Mouse (Mus musculus) naive thymus-derived CD4-positive, alpha-beta T cell, adult 5 months (primary cell): ENCODE results near the gene Cldn19. TPM values are rescaled to one million over a fixed set of nuclear protein-coding genes. Genes with fewer than 3 reads are reported as not detected.

ENCODE experiments used
- polyA plus RNA-seq: library from polyadenylated mRNA; unstranded; fragments of 100-300 nt; shearing (Covaris generic); gene quantifications from one replicate; pipeline ENCODE4 v1.2.1, GENCODE M21; 2017

Gene Cldn19
- polyA plus RNA-seq = not detected

GRCm38 (mm10) chr4:119255351-119255750 is at the start of gene Cldn19:
Gene Cldn19, plus strand, starts transcription at chr4:119255414.

GRCm38 (mm10) chr4:119218169-119218568 is 37.0 kb upstream of the Cldn19 start, which contains the start of gene Tmem269:
Gene Tmem269, minus strand, starts transcription at chr4:119218217.

GRCm38 (mm10) chr4:119232410-119233255 is 22.6 kb upstream of the Cldn19 start, which contains the start of the genes AU022252 and P3h1:
Gene AU022252, minus strand, starts transcription at chr4:119232712.
Gene P3h1, plus strand, starts transcription at chr4:119232915.

GRCm38 (mm10) chr4:119294415-119295133 is 39.4 kb downstream of the Cldn19 start, which contains the start of gene Ybx1:
Gene Ybx1, minus strand, starts transcription at chr4:119294604.

Other genes with a start within 250 kb of the Cldn19 start
- gene Slc2a1, start 146.7 kb upstream of the Cldn19 start, polyA plus RNA-seq = 70.4 TPM
- 0.82 TPM for gene Zfp691, start 81.2 kb upstream of the Cldn19 start, polyA plus RNA-seq
- gene Ermap, start 65.4 kb upstream of the Cldn19 start, polyA plus RNA-seq = 0.42 TPM
- 30.6 TPM for gene Svbp, start 60.1 kb upstream of the Cldn19 start, polyA plus RNA-seq
- 0.35 TPM for gene Tmem269, start 37.2 kb upstream of the Cldn19 start, polyA plus RNA-seq
- 7.5 TPM for gene AU022252, start 22.7 kb upstream of the Cldn19 start, polyA plus RNA-seq
- 4.6 TPM for gene P3h1, start 22.5 kb upstream of the Cldn19 start, polyA plus RNA-seq
- 472 TPM for gene Ybx1, start 39.2 kb downstream of the Cldn19 start, polyA plus RNA-seq
- 24.0 TPM for gene Ppih, start 65.1 kb downstream of the Cldn19 start, polyA plus RNA-seq
- gene Ccdc30, start 160.1 kb downstream of the Cldn19 start, polyA plus RNA-seq = 13.0 TPM
- gene Ppcs, start 167.0 kb downstream of the Cldn19 start, polyA plus RNA-seq = 17.4 TPM
- not detected for gene Zmynd12, start 167.4 kb downstream of the Cldn19 start, polyA plus RNA-seq
- 0.67 TPM for gene Rimkla, start 237.2 kb downstream of the Cldn19 start, polyA plus RNA-seq